Mouse (Mus musculus) spleen, postnatal 10 days (tissue): ENCODE data around the gene Rplp0.
"Not testable (repeated sequence)": the region's sequence is repeated elsewhere in the genome, so short reads cannot be mapped to it uniquely, and the experiment has no call there.

Experiments
- DNase-seq, 2 experiments: peaks; one replicate each; pipeline ENCODE4 v3.0.0; 2021 to 2022; ENCODE audit warnings: low spot score in 2 of 2

Rplp0 gene

GRCm38 (mm10) chr5:115559237-115560101, at the start of gene Rplp0:
Gene Rplp0 (plus strand): TSS chr5:115559467.
- DNase-seq: peak; percentile 99 to 100

DNA sequence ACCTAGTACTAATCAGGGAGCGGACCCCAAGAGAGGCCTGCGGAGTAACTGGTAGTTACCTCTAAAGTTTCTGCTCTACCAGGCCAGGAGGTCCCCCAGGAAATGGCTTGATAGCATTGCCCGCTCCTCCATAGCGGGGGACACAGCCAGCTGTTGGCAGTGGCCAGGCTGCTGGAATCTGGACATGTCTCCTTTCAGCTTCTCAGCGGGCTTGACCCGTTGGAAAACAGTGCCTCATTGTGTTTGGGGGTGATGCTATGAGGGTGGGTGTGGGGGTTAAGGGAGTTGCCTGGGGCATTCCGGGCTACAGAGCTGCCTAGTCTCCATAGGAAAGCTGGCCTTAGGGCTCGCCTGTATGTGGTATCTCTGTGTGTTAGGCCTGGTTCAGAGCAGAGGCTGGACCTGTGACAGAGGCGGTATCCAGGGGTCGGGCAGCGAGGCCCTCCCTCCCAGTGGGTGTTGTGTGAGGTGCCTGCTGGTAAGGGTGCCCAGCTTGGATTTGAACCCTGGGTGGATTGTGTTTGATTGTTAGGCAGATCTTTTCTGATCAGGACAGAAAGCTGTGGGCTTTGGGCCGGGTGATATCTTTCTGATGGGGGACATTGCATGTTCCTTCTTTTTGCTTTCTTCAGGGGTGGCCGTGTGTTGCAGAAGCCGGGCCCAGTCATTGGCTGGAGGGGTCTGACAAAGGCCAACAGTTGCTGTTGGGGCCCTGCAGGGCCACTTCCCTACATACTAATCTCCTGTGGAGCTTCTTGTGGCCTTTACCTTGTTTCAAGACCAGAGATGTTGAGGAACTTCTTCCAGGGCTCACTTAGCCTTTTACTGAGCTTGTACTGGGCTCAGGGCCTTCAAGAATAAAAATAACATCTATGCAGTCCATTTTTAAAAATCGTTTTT, 49.2 kb upstream of the Rplp0 start:
- DNase-seq: no peak

GRCm38 (mm10) chr5:115512375-115512774, 46.9 kb upstream of the Rplp0 start:
- no peak for DNase-seq

- DNase-seq: no peak
These were observed 46.0 kb upstream of the Rplp0 start for GRCm38 (mm10) chr5:115513246-115513645.

DNA sequence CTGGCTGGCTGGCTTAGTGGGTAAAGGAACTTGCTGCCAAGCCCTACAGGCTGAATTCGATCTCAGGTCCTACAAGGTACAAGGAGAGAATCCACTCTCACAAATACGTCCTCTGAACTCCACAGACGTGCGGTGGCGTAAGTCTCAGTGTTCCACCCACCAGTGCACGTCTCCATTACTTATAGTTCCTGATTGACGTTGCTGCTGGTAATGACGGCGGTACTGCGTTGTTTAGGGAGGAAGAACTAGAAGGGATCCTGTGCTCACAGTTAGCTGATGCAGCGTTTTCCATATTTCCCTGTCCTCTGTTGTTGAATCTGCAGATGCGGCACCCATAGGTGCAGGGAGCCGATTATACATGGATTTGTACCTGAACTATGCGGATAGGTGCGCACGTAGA, 45.5 kb upstream of the Rplp0 start:
- DNase-seq: no peak

DNA sequence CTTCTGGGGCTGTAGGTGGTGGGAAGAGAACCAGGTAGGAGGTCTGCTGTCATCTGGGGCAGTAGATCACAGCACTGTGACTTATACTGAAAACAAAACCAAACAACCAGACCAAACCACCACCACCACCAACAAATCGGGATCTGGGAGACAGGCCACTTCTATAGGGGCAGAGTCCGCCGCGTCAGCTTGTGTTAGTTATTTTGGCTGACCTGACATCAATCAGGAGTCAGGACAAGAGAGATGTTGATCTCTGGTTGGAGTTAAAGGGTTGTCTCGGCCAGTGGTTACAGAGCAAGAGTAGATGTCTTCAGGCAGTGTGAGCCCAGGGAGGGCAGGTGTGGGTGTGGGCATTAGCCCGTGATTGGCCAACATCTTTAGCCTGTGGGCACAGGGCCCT, 44.9 kb upstream of the Rplp0 start:
- no peak for DNase-seq

- DNase-seq: no peak
These were observed 44.2 kb upstream of the Rplp0 start for GRCm38 (mm10) chr5:115514896-115515587.

- DNase-seq: peak in 1 of 2 experiments; percentile 65
These were observed 43.0 kb upstream of the Rplp0 start for GRCm38 (mm10) chr5:115516081-115516907.

DNA sequence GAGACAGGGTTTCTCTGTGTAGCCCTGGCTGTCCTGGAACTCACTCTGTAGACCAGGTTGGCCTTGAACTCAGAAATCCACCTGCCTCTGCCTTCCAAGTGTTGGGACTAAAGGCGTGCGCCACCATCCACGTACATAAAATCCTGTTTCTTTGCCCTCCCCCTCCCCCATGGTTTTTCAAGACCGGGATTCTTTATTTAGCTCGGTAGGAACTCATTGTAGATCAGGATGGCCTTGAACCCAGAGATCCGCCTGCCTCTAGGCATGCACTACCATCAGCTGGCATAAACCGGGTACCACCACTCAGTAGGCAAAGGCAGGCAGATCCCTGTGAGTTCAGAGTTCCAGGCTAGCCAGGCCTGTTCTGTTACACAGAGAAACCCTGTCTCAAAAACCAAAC, 42.4 kb upstream of the Rplp0 start:
- DNase-seq: no peak

- DNase-seq: no peak
These were observed 41.8 kb upstream of the Rplp0 start for GRCm38 (mm10) chr5:115517501-115517900.

DNA sequence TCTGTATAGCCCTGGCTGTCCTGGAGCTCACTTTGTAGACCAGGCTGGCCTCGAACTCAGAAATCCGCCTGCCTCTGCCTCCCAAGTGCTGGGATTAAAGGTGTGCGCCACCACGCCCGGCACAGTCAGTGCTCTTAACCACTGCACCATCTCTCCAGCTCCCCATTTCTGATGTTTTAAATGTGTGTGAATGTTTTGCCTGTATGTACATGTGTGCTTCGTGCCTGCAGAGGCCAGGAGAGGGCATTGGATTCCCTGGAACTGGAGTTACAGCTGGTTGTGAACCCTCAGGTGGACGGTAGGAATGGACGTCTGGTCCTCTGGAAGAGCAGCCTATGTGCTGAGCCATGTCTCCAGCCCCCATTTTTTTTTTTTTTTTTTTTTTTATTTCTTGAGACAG, 41.1 kb upstream of the Rplp0 start:
- DNase-seq: not testable (repeated sequence)

GRCm38 (mm10) chr5:115520325-115520869, 38.9 kb upstream of the Rplp0 start:
- no peak for DNase-seq

GRCm38 (mm10) chr5:115521553-115522461, 37.5 kb upstream of the Rplp0 start:
- DNase-seq: peak in 1 of 2 experiments; percentile 57

DNA sequence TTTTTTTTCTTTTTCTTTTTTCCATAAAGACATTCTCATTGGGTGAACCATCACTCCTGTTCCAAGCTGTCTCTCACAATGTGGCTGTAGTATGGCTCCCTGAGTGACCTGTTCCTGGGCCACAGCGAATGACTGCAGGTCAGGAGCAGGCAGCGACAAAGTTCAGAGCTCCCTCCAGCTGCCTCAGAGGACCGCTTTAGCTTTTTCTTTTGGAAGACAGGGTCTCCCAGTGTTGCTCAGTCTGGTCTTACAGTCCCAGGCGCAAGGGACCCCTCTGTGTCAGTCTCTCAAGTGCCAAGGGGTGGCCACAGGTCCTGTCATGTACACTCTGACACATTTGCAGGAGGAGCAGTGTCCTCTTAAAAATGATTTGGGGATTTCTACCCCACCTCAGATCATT, 36.7 kb upstream of the Rplp0 start:
- no peak for DNase-seq

DNA sequence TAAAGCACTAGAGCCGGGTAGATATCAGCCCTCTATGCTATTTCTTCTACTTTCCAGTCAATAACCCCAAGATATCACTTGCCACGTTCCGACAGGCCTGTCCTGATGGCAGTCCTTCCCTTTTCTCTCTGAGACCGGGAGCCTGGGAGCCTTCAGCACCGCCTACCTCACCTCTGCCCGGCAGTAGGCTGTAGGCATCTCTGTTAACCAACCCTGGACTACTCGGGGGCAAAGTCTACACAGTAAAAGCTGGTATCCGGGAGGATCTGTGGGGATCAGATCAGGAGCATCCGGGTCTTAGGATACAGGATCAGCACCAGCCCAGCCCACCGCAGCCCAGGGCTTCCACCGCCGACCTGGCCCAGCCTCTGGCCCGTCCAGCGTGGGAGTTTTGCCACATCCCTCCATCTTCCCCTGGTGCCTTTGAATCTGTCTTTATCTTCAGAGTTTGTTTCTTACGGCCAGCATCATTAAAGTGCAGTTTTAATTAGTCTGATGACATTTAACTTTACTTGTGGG, 36.2 kb upstream of the Rplp0 start:
- DNase-seq: no peak

- no peak for DNase-seq
These were observed 35.3 kb upstream of the Rplp0 start for GRCm38 (mm10) chr5:115523971-115524370.

- no peak for DNase-seq
These were observed 34.8 kb upstream of the Rplp0 start for GRCm38 (mm10) chr5:115524471-115524870.

DNA sequence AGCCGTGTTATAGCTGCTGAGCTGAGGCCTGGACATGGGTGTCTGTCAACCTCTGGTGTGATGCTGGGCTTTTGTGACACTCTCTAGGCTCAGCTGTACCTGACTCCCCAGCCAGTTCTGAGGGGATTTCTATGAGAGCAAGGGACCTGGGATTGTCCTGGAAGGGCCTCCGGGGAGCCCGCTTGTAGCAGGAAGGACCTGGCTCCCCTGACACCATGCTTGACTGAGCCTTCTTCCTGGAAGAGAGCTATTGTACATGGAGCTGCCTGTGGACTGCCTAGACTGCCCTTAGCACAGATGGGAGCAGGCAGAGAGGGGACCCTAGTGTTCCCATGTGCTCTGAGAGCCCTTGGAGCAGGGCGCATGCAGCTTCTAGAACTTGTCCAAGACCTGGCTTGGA, 33.9 kb upstream of the Rplp0 start:
- no peak for DNase-seq

GRCm38 (mm10) chr5:115525943-115526342, 33.3 kb upstream of the Rplp0 start:
- DNase-seq: no peak
